Mouse (Mus musculus): ENCODE data around the gene Kbtbd2.

DNA sequence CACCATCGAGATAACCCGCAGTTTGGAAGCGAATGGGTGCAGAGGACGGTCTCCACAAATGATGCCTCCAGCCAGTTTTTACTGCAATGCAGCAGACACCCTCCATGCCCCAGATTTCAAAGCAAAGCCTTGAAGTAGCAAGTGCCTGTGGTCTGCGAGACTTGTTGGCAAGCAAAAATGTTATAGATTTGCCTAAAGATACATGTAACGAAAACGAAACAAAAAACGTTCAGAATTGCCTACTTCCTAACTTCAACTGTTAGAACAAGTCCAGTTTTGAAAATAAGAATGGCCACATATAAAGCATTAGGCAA, 496 bp upstream of the Kbtbd2 start:
- TF ChIP-seq CTCF (IDR thresholded peaks at IDR 0.05; ENCODE audit: insufficient read depth, low read length) (no peak), POLR2A (IDR thresholded peaks at IDR 0.05; ENCODE audit: borderline replicate concordance, extremely low read depth, low read depth, low read length) (no peak)
